Mouse (Mus musculus) CH12.LX (cell line): ENCODE data around the gene Add1.

Source experiments
- CHD2 ChIP-seq: IDR thresholded peaks from 2 replicates; pipeline ENCODE4 v1.6.1; 2011; ENCODE audit warnings: low read length, improper control_type of control experiment
- CTCF ChIP-seq, 2 experiments: IDR thresholded peaks in 1 of 2; conservative IDR thresholded peaks in 1 of 2; 2 replicates each; pipeline ENCODE4 v1.5.1; 2011 to 2012; ENCODE audit warnings: low read depth in 2 of 2, low read length in 2 of 2, improper control_type of control experiment in 1 of 2, inconsistent platforms in 1 of 2, mild to moderate bottlenecking in 1 of 2, moderate library complexity in 1 of 2
- HCFC1 ChIP-seq: IDR thresholded peaks from 2 replicates; pipeline ENCODE4 v1.6.1; 2012; ENCODE audit warnings: low read depth, mild to moderate bottlenecking, inconsistent platforms, low read length, improper control_type of control experiment
- JUND ChIP-seq: conservative IDR thresholded peaks from 2 replicates; pipeline ENCODE4 v1.6.1; 2011; ENCODE audit warnings: low read depth, low read length, improper control_type of control experiment
- NELFE ChIP-seq: IDR thresholded peaks from 2 replicates; pipeline ENCODE4 v1.6.1; 2011; ENCODE audit warnings: low read depth, low read length, improper control_type of control experiment
- POLR2A ChIP-seq: IDR thresholded peaks from 2 replicates; pipeline ENCODE4 v1.6.1; 2011; ENCODE audit warnings: low read depth, mild to moderate bottlenecking, improper control_type of control experiment, low read length
- USF2 ChIP-seq: conservative IDR thresholded peaks from 2 replicates; pipeline ENCODE4 v1.6.1; 2011; ENCODE audit warnings: low read depth, low read length, improper control_type of control experiment
- ZNF384 ChIP-seq: IDR thresholded peaks from 2 replicates; pipeline ENCODE4 v1.6.1; 2012; ENCODE audit warnings: low read depth, low read length, improper control_type of control experiment, inconsistent platforms

DNA sequence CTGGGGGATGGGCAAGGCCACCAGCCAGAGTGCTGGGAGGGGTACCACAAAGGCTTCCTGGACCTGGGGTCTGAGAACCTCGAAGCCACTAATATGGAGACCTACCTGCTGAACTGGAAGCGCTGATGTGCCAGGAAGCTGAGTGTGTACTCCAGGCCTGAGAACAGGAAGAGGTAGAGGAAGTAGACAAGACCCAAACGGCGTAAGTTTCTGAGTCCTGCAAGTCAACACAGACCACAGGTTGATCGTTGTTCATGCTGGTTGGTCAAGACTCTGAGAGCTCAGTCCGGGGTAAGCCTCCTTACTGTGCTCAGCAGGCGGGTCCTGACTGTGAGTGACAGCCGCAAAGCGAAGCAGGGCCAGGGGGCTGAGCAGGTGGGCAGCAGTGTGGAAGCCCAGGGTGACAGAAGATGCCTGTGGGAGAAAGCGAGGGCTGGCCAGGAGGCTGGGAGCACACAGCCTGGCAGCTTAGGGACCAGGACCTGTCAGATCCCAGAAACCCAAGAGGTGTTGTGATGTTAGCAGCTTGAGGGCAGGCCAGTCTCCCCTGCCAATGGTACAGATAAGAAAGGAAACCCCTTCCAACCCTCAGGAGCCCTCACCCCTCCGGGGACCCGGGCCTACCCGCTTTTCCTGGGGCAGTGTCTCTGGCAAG is 61.4 kb downstream of the Add1 start:
- no peak for TF ChIP-seq CTCF (conservative IDR thresholded peaks at IDR 0.05 in 1 of 2, IDR thresholded peaks at IDR 0.05 in 1 of 2; ENCODE audit: low read depth in 2 of 2, low read length in 2 of 2)
- TF ChIP-seq HCFC1, result no peak
- TF ChIP-seq ZNF384, result no peak
- TF ChIP-seq JUND, result no peak
- TF ChIP-seq CHD2, result no peak
- no peak for TF ChIP-seq USF2
- TF ChIP-seq POLR2A, result no peak
- no peak for TF ChIP-seq NELFE
